Mouse (Mus musculus) left cerebral cortex, postnatal 14 days (tissue): ENCODE results near the gene Mypn. TPM values are rescaled to one million over a fixed set of nuclear protein-coding genes. Genes with fewer than 3 reads are reported as not detected.

Experiments
- DNase-seq, 2 experiments: peaks; one replicate each; pipeline ENCODE4 v3.0.0; 2021 to 2022; ENCODE audit warnings: low spot score in 2 of 2, mixed read lengths in 1 of 2
- intact Hi-C: fragments of 180-260 bp; cut with DNase I; formaldehyde crosslinking; loops from one replicate; pipeline ENCODE4 v1.15.1; 2025
- long read RNA-seq, 2 experiments: library from polyadenylated mRNA; stranded (forward); transcript quantifications; one replicate each; pipeline ENCODE4 v2.0.0; 2021
- total RNA-seq, 2 experiments: library from RNA; stranded (reverse); gene quantifications; 2 replicates each; pipeline ENCODE4 v1.2.3; 2021

The Mypn gene
- total RNA-seq: 1 to 10 TPM; 4.9 to 5.0 TPM
- long read RNA-seq, experiment 1, partial matches to known transcripts: 0 of 9 reads
- long read RNA-seq, experiment 1, other reads (novel, unspliced or antisense): 5 of 9 reads
- long read RNA-seq, experiment 2, partial matches to known transcripts: 0 of 4 reads
- long read RNA-seq, experiment 2, other reads (novel, unspliced or antisense): 1 of 4 reads

- DNase-seq: no peak
- intact Hi-C loops: no loop called here
These were observed at the start of gene Mypn for GRCm38 (mm10) chr10:63203728-63204127. TSS of gene Mypn (minus strand) at chr10:63203952.

- intact Hi-C loops: no loop called here
- no peak for DNase-seq
These were observed 44.7 kb upstream of the Mypn start for GRCm38 (mm10) chr10:63248421-63248820.

GRCm38 (mm10) chr10:63247457-63247856 is 43.7 kb upstream of the Mypn start:
- no peak for DNase-seq
- intact Hi-C loops: no loop called here

- no peak for DNase-seq
- intact Hi-C loops: no loop called here
These were observed 42.1 kb upstream of the Mypn start for GRCm38 (mm10) chr10:63245846-63246245.

- DNase-seq: no peak
- intact Hi-C loops: loop anchor here (5.0 kb wide), 1 partner anchor 87 kb away; no protein-coding TSS in a partner anchor
These were observed 41.0 kb upstream of the Mypn start for GRCm38 (mm10) chr10:63244746-63245145.

GRCm38 (mm10) chr10:63244055-63244671 is 40.4 kb upstream of the Mypn start:
- peak in 1 of 2 experiments; percentile 26 for DNase-seq

GRCm38 (mm10) chr10:63243493-63244054 is 39.8 kb upstream of the Mypn start, which contains the start of gene Herc4:
TSS of gene Herc4 (plus strand) at chr10:63243810.
- DNase-seq: peak; percentile 97
- intact Hi-C loops: loop anchor here (5.0 kb wide), 1 partner anchor 86 kb away; no protein-coding TSS in a partner anchor

More at GRCm38 (mm10) chr10:63244055-63244671, 40.4 kb upstream of the Mypn start:
- intact Hi-C loops: loop anchor here (5.0 kb wide), 1 partner anchor 87 kb away; no protein-coding TSS in a partner anchor

GRCm38 (mm10) chr10:63242798-63243435 is 39.2 kb upstream of the Mypn start:
- intact Hi-C loops: loop anchor here (5.0 kb wide), 1 partner anchor 86 kb away; no protein-coding TSS in a partner anchor
- no peak for DNase-seq

- DNase-seq: no peak
- intact Hi-C loops: loop anchor here (5.0 kb wide), 1 partner anchor 84 kb away; no protein-coding TSS in a partner anchor
These were observed 37.1 kb upstream of the Mypn start for GRCm38 (mm10) chr10:63240868-63241271.

- intact Hi-C loops: loop anchor here (5.0 kb wide), 1 partner anchor 83 kb away; no protein-coding TSS in a partner anchor
- DNase-seq: no peak
These were observed 36.1 kb upstream of the Mypn start for GRCm38 (mm10) chr10:63239848-63240247.

- intact Hi-C loops: no loop called here
- no peak for DNase-seq
These were observed 34.3 kb upstream of the Mypn start for GRCm38 (mm10) chr10:63238090-63238489.

GRCm38 (mm10) chr10:63237206-63237605 is 33.5 kb upstream of the Mypn start:
- DNase-seq: no peak
- intact Hi-C loops: no loop called here

- intact Hi-C loops: no loop called here
- DNase-seq: no peak
These were observed 32.9 kb upstream of the Mypn start for GRCm38 (mm10) chr10:63236663-63237062.

- intact Hi-C loops: no loop called here
- no peak for DNase-seq
These were observed 32.1 kb upstream of the Mypn start for GRCm38 (mm10) chr10:63235889-63236288.

GRCm38 (mm10) chr10:63234133-63234532 is 30.4 kb upstream of the Mypn start:
- intact Hi-C loops: no loop called here
- DNase-seq: peak in 1 of 2 experiments; percentile 26

GRCm38 (mm10) chr10:63231630-63232029 is 27.9 kb upstream of the Mypn start:
- intact Hi-C loops: no loop called here
- DNase-seq: no peak

- intact Hi-C loops: no loop called here
- DNase-seq: peak; percentile 32 to 62
These were observed 27.1 kb upstream of the Mypn start for GRCm38 (mm10) chr10:63230854-63231253.

GRCm38 (mm10) chr10:63230266-63230665 is 26.5 kb upstream of the Mypn start:
- DNase-seq: peak in 1 of 2 experiments; percentile 33
- intact Hi-C loops: no loop called here

GRCm38 (mm10) chr10:63224341-63224740 is 20.6 kb upstream of the Mypn start:
- DNase-seq: no peak
- intact Hi-C loops: no loop called here
